Mouse (Mus musculus) liver, adult 2 months (tissue): ENCODE measurements around the gene BC048562. TPM values are rescaled to one million over a fixed set of nuclear protein-coding genes. Genes with fewer than 3 reads are reported as not detected.

Experiments used
- DNase-seq: peaks from one replicate; pipeline ENCODE4 v3.0.0-alpha.2; 2011; ENCODE audit warnings: low read depth, low spot score; ENCODE audit errors: extremely low read depth
- H3K27ac ChIP-seq: fragments of 200-500 bp; replicated peaks from 2 replicates; pipeline ENCODE4 v1.5.1; 2012; ENCODE audit warnings: low read depth, mild to moderate bottlenecking, control low read depth, inconsistent platforms, low read length; ENCODE audit not compliant: insufficient read depth
- H3K27me3 ChIP-seq: fragments of 200-500 bp; 2 replicates; pipeline ENCODE4 v1.6.1; 2012; ENCODE audit warnings: mild to moderate bottlenecking, moderate library complexity, low read length, inconsistent platforms; ENCODE audit not compliant: control insufficient read depth, insufficient read depth
- H3K36me3 ChIP-seq: fragments of 200-500 bp; 2 replicates; pipeline ENCODE4 v1.6.1; 2012; ENCODE audit warnings: low read length, inconsistent platforms; ENCODE audit not compliant: control insufficient read depth, insufficient read depth
- H3K4me1 ChIP-seq: fragments of 200-500 bp; 2 replicates; pipeline ENCODE4 v1.6.1; 2011; ENCODE audit warnings: low read length; ENCODE audit not compliant: control insufficient read depth, insufficient read depth
- H3K4me3 ChIP-seq: fragments of 200-500 bp; 2 replicates; pipeline ENCODE4 v1.5.1; 2011; ENCODE audit warnings: low read depth, mild to moderate bottlenecking, control low read depth, low read length, moderate library complexity; ENCODE audit not compliant: insufficient read depth
- H3K79me2 ChIP-seq: fragments of 200-500 bp; 2 replicates; pipeline ENCODE4 v1.6.1; 2012; ENCODE audit warnings: inconsistent platforms, mild to moderate bottlenecking, low read length, moderate library complexity; ENCODE audit not compliant: control insufficient read depth, insufficient read depth
- H3K9ac ChIP-seq: fragments of 200-500 bp; 2 replicates; pipeline ENCODE4 v1.6.1; 2012; ENCODE audit warnings: low read depth, mild to moderate bottlenecking, control low read depth, inconsistent platforms, low read length
- CTCF ChIP-seq: fragments of 200-500 bp; IDR thresholded peaks from 2 replicates; pipeline ENCODE4 v1.5.1; 2011; ENCODE audit warnings: low read depth, low read length, control low read depth
- POLR2A ChIP-seq: fragments of 200-500 bp; IDR thresholded peaks from 2 replicates; pipeline ENCODE4 v1.6.1; 2011; ENCODE audit warnings: low read length, control low read depth; ENCODE audit not compliant: insufficient read depth; ENCODE audit errors: extremely low read depth
- WGBS: fragments of 180-500 bp; shearing (Covaris S2); methylation state at CpG from one replicate; pipeline ENCODE4 v1.1.7; 2018; 5-methylcytosine and 5-hydroxymethylcytosine counted together
- polyA plus RNA-seq: library from polyadenylated mRNA; depleted of rRNA; stranded (reverse); fragments of >200 nt; gene quantifications from 2 replicates; pipeline ENCODE4 v1.2.3, GENCODE M21; 2012
- total RNA-seq: library from RNA; depleted of rRNA; stranded (reverse); fragments of >200 nt; gene quantifications from 2 replicates; pipeline ENCODE4 v1.2.3, GENCODE M21; 2014

Gene BC048562
- total and polyA plus RNA-seq, 2 experiments: not detected

DNA sequence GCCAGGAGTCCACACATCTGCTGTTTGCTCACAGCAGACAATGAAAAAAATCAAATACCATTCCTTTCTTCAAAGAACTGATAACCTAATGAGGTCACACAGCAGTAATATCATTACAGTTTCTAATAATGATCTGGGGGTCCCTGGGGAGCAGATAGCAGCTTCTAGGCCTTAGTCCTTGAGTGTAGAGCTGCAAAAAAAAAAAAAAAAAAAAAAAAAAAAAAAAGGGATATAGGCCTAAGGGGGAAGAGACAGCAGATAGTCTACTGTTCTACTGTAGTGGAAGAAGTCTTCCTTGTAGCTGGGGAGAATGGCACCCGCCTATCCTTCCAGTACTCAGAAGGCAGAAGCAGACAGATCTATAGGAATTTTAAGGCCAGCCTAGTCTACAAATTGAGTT lies 40.9 kb upstream of the BC048562 start:
- Histone ChIP-seq H3K9ac (no peak overlapping the region), H3K79me2 (no peaks in the 10 kb centered on the region), H3K4me1 (peaks cover 19% of the 10 kb centered on the region), H3K4me3 (no peak overlapping the region), H3K36me3 (peaks cover 20% of the 10 kb centered on the region), H3K27ac (no peak overlapping the region), H3K27me3 (no peaks in the 10 kb centered on the region)
- 96% methylated on average over 1 of the region's 1 CpGs for WGBS
- TF ChIP-seq CTCF (no peak), POLR2A (no peak)
- DNase-seq: no peak

DNA sequence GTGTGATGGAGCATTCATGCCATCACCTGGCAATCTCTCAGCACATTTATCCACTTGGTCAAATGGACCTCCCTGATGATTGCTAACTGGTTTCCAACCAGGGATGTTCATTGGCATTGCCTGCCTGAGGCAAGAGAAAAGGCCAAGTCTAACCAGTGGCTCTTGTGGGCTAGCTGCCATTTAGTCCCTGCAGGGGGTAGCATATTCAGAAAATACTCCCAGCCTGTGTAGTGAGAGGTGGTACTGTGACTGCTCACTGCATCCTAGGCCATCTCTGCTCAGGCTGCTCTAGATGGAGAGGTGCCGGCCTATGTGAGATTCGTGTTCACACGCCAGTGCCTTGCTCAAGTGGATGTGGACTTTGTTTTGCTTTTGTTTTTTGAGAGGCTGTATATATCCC lies 38.0 kb upstream of the BC048562 start:
- WGBS: 95% methylated on average over 3 of the region's 3 CpGs

DNA sequence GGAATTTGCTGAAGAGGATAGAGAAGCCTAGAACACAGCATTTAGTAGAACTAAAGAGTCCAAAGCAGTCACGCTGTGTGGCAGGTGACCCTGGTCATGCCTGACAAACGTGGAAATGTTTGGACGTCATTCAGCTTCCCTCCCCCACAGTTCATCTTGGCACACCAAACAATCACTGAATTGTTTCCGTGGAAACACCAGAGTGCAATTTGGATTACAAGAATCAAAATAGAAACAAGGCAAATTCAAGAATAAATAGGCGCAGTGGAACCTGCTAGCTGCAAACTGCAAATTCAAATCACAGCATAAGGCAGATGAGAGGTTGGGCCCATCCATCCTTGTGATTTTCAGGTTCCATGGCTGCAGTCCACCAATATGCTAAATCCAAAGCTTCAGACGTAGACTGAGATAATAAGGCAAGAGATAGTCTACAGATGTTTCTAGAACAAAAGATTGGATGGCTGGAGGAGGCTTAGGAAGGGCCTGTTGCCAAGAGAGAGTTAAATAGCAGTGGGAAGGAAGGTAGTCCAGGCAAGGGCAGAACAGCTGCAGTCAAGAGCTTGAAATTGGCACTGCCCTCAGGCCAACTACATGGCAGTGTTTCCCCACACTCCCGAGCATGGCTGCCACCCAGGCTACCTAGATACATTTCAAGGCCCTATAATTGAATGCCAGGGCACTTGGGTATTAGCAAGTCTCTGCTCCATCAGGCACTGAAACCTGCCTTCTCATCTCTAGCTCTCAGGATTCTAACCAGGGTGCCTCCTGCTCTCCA lies 34.9 kb upstream of the BC048562 start:
- Histone ChIP-seq H3K9ac (no peak overlapping the region), H3K27me3 (no peaks in the 10 kb centered on the region), H3K4me3 (no peak overlapping the region), H3K36me3 (no peaks in the 10 kb centered on the region), H3K4me1 (peaks cover 22% of the 10 kb centered on the region), H3K27ac (peak overlapping the region; percentile 50), H3K79me2 (no peaks in the 10 kb centered on the region)
- DNase-seq: peak; percentile 79
- TF ChIP-seq POLR2A: no peak
- TF ChIP-seq CTCF: no peak
- 24% methylated on average over 7 of the region's 7 CpGs for WGBS

More for the DNA sequence above, 38.0 kb upstream of the BC048562 start:
- no peak for TF ChIP-seq CTCF
- no peak for TF ChIP-seq POLR2A
- H3K4me1 ChIP-seq: peaks cover 29% of the 10 kb centered on the region
- DNase-seq: no peak
- H3K27me3 ChIP-seq: no peaks in the 10 kb centered on the region
- H3K27ac ChIP-seq: no peak overlapping the region
- no peak overlapping the region for H3K9ac ChIP-seq
- no peaks in the 10 kb centered on the region for H3K79me2 ChIP-seq
- 0 out of 2 replicates have a peak, but pooled peaks cover under 1% of the 10 kb centered on the region for H3K36me3 ChIP-seq
- H3K4me3 ChIP-seq: no peak overlapping the region

DNA sequence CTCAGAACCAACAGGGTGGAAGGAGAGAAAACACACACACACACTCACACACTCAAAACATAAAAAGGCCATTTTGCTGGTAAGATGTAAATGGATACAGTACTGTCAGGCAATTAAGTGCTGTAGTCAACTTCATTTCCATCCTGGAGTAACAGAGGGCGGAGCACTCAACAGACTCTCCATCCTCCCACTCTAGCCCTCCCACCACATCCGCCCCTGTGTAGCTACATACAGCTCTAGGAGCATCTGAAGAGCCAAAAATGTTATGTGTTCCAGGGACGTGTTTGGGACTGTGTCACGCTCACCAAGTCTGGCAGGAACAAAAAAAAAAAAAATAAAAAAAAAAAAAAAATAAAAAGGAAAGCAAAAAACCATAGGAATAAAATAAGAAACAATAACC lies 33.2 kb upstream of the BC048562 start:
- H3K27me3 ChIP-seq: no peaks in the 10 kb centered on the region
- no peaks in the 10 kb centered on the region for H3K36me3 ChIP-seq
- peaks cover 22% of the 10 kb centered on the region for H3K4me1 ChIP-seq
- WGBS: 93% methylated on average over 4 of the region's 4 CpGs
- no peaks in the 10 kb centered on the region for H3K79me2 ChIP-seq
- no peak overlapping the region for H3K27ac ChIP-seq
- DNase-seq: no peak
- no peak overlapping the region for H3K9ac ChIP-seq
- no peak overlapping the region for H3K4me3 ChIP-seq
- TF ChIP-seq POLR2A: no peak

DNA sequence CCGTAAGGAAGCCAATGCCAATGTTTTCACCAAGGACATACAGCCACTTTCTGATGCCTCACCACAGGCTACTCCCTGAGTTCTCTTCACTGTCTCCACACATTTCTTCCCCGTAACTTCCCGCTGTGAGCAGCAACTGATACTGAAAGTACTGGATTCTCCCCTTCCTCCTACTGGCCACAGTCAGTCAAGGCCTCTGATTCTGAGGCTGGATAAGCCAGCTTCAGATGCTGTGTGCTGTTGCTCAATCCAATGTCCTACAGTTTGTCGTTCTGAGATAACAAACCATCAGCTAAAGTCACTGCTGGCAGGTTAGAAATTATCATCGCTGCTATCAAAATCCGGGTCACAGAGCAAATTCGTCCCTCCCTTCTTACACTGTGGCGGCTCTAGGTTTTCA lies 31.8 kb upstream of the BC048562 start:
- no peak overlapping the region; the same call in 1 of the 2 replicates for H3K27ac ChIP-seq
- peaks cover 22% of the 10 kb centered on the region for H3K4me1 ChIP-seq
- WGBS: 34% methylated on average over 8 of the region's 8 CpGs
- no peak; the same call in 1 of the 2 replicates for TF ChIP-seq CTCF
- TF ChIP-seq POLR2A: no peak
- H3K79me2 ChIP-seq: no peaks in the 10 kb centered on the region
- H3K4me3 ChIP-seq: no peak overlapping the region
- DNase-seq: peak; percentile 77
- H3K36me3 ChIP-seq: no peaks in the 10 kb centered on the region
- H3K9ac ChIP-seq: no peak overlapping the region; the same call in 1 of the 2 replicates
- H3K27me3 ChIP-seq: no peaks in the 10 kb centered on the region

DNA sequence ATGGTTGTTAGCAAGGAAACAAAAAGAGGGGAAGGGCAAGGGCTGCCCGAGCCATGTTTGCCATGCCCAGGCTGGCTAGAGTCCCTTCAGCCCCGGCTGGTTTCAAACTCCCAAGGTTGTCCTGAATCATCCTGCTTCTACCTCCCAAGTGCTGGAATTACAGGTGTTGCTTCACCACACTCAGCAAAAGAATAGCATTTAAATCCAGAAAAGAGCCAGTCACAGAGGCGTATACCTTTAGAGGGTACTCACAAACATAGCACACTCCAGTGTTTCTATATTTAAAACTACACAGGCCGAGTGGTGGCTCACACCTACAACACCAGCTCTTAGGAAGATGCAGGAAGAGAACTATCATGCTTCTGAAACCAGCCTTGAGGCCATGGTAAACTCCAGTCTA lies 26.7 kb upstream of the BC048562 start:
- DNase-seq: no peak
- H3K27ac ChIP-seq: no peak overlapping the region
- no peaks in the 10 kb centered on the region for H3K27me3 ChIP-seq
- H3K4me3 ChIP-seq: no peak overlapping the region
- peaks cover 4% of the 10 kb centered on the region; the same call in 1 of the 2 replicates for H3K4me1 ChIP-seq
- WGBS: 87% methylated on average over 4 of the region's 4 CpGs
- no peak for TF ChIP-seq POLR2A
- TF ChIP-seq CTCF: no peak
- no peaks in the 10 kb centered on the region for H3K79me2 ChIP-seq
- no peaks in the 10 kb centered on the region for H3K36me3 ChIP-seq
- H3K9ac ChIP-seq: no peak overlapping the region
